Mouse (Mus musculus) MEL (cell line): Measurements from ENCODE around the gene Kif6. TPM values are rescaled to one million over a fixed set of nuclear protein-coding genes. Genes with fewer than 3 reads are reported as not detected.

Experiments used
- DNase-seq: peaks from one replicate; pipeline ENCODE4 v3.0.0; 2011; ENCODE audit warnings: low read depth, low spot score
- H3K27ac ChIP-seq: 2 replicates; pipeline ENCODE4 v1.5.1; 2012; ENCODE audit warnings: low read depth, mild to moderate bottlenecking, control low read depth, low read length, moderate library complexity; ENCODE audit not compliant: control insufficient read depth
- H3K27me3 ChIP-seq, 2 experiments: fragments of 150-350 bp in 1 of 2; sonication (generic) in 1 of 2; 2 replicates each; pipeline ENCODE4 v1.6.1; 2012; ENCODE audit warnings: low read length in 2 of 2, mild to moderate bottlenecking in 2 of 2, improper control_type of control experiment in 1 of 2, moderate library complexity in 1 of 2; ENCODE audit not compliant: insufficient read depth in 2 of 2, control insufficient read depth in 1 of 2
- H3K36me3 ChIP-seq, 2 experiments: 2 replicates each; pipeline ENCODE4 v1.6.1; 2012 to 2014; ENCODE audit warnings: low read length in 2 of 2, improper control_type of control experiment in 1 of 2, inconsistent platforms in 1 of 2, mild to moderate bottlenecking in 1 of 2; ENCODE audit not compliant: insufficient read depth in 2 of 2, control insufficient read depth in 1 of 2
- H3K4me1 ChIP-seq, 2 experiments: fragments of 150-350 bp in 1 of 2; sonication (generic) in 1 of 2; 2 replicates each; pipeline ENCODE4 v1.6.1; 2012; ENCODE audit warnings: low read length in 2 of 2, improper control_type of control experiment in 1 of 2, mild to moderate bottlenecking in 1 of 2; ENCODE audit not compliant: insufficient read depth in 2 of 2, control insufficient read depth in 1 of 2
- H3K4me3 ChIP-seq, 2 experiments: fragments of 150-350 bp in 1 of 2; sonication (generic) in 1 of 2; 2 replicates each; pipeline ENCODE4 v1.5.1; 2012; ENCODE audit warnings: low read depth in 2 of 2, low read length in 2 of 2, mild to moderate bottlenecking in 2 of 2, moderate library complexity in 2 of 2, control low read depth in 1 of 2, improper control_type of control experiment in 1 of 2; ENCODE audit not compliant: control insufficient read depth in 1 of 2, insufficient read depth in 1 of 2
- H3K79me2 ChIP-seq: 2 replicates; pipeline ENCODE4 v1.6.1; 2012; ENCODE audit warnings: mild to moderate bottlenecking, low read length, moderate library complexity; ENCODE audit not compliant: control insufficient read depth, poor library complexity, insufficient read depth
- H3K9ac ChIP-seq: 2 replicates; pipeline ENCODE4 v1.6.1; 2012; ENCODE audit warnings: low read depth, mild to moderate bottlenecking, control low read depth, low read length, moderate library complexity; ENCODE audit not compliant: control insufficient read depth, poor library complexity, severe bottlenecking
- H3K9me3 ChIP-seq: fragments of 150-350 bp; sonication (generic); replicated peaks from 2 replicates; pipeline ENCODE4 v1.6.1; 2012; ENCODE audit warnings: mild to moderate bottlenecking, low read length, improper control_type of control experiment, moderate library complexity; ENCODE audit not compliant: insufficient read depth
- BHLHE40 ChIP-seq: IDR thresholded peaks from 2 replicates; pipeline ENCODE4 v1.6.1; 2012; ENCODE audit warnings: low read depth, mild to moderate bottlenecking, inconsistent platforms, low read length, improper control_type of control experiment, borderline replicate concordance
- CHD1 ChIP-seq: IDR thresholded peaks from 2 replicates; pipeline ENCODE4 v1.6.1; 2012; ENCODE audit warnings: low read depth, mild to moderate bottlenecking, inconsistent platforms, low read length, improper control_type of control experiment
- CTCF ChIP-seq, 3 experiments: IDR thresholded peaks in 2 of 3; conservative IDR thresholded peaks in 1 of 3; 2 replicates each; pipeline ENCODE4 v1.5.1; 2011 to 2012; ENCODE audit warnings: low read length in 3 of 3, low read depth in 2 of 3, mild to moderate bottlenecking in 2 of 3, improper control_type of control experiment in 1 of 3, inconsistent platforms in 1 of 3, mixed read lengths in 1 of 3, moderate library complexity in 1 of 3; ENCODE audit not compliant: control insufficient read depth in 1 of 3, insufficient read depth in 1 of 3, poor library complexity in 1 of 3, severe bottlenecking in 1 of 3
- E2F4 ChIP-seq: IDR thresholded peaks from 2 replicates; pipeline ENCODE4 v1.6.1; 2011; ENCODE audit warnings: low read depth, low read length, improper control_type of control experiment, borderline replicate concordance
- ELF1 ChIP-seq: IDR thresholded peaks from 2 replicates; pipeline ENCODE4 v1.6.1; 2014; ENCODE audit warnings: low read depth, mild to moderate bottlenecking, inconsistent platforms, low read length, improper control_type of control experiment, moderate library complexity
- EP300 ChIP-seq, 2 experiments: IDR thresholded peaks; 2 replicates each; pipeline ENCODE4 v1.6.1; 2011; ENCODE audit warnings: improper control_type of control experiment in 2 of 2, low read length in 2 of 2, low read depth in 1 of 2, mild to moderate bottlenecking in 1 of 2
- ETS1 ChIP-seq: IDR thresholded peaks from 2 replicates; pipeline ENCODE4 v1.6.1; 2012; ENCODE audit warnings: low read depth, mild to moderate bottlenecking, inconsistent platforms, low read length, improper control_type of control experiment, moderate library complexity
- HCFC1 ChIP-seq: IDR thresholded peaks from 2 replicates; pipeline ENCODE4 v1.6.1; 2012; ENCODE audit warnings: low read depth, mild to moderate bottlenecking, inconsistent platforms, low read length, improper control_type of control experiment, moderate library complexity
- JUND ChIP-seq: IDR thresholded peaks from 2 replicates; pipeline ENCODE4 v1.6.1; 2011; ENCODE audit warnings: low read depth, mild to moderate bottlenecking, improper control_type of control experiment, low read length
- KAT2A ChIP-seq: conservative IDR thresholded peaks from 2 replicates; pipeline ENCODE4 v1.6.1; 2012; ENCODE audit warnings: low read depth, low read length, improper control_type of control experiment, inconsistent platforms
- MAZ ChIP-seq: IDR thresholded peaks from 2 replicates; pipeline ENCODE4 v1.6.1; 2012; ENCODE audit warnings: low read depth, mild to moderate bottlenecking, inconsistent platforms, low read length, improper control_type of control experiment
- MYC ChIP-seq: IDR thresholded peaks from 2 replicates; pipeline ENCODE4 v1.6.1; 2011; ENCODE audit warnings: low read depth, mild to moderate bottlenecking, low read length, improper control_type of control experiment, moderate library complexity
- NELFE ChIP-seq: IDR thresholded peaks from 2 replicates; pipeline ENCODE4 v1.6.1; 2011; ENCODE audit warnings: low read depth, low read length, improper control_type of control experiment
- NRF1 ChIP-seq: IDR thresholded peaks from 2 replicates; pipeline ENCODE4 v1.6.1; 2014; ENCODE audit warnings: low read depth, mild to moderate bottlenecking, inconsistent platforms, low read length, improper control_type of control experiment, moderate library complexity; ENCODE audit not compliant: poor library complexity, insufficient read depth, severe bottlenecking
- POLR2A ChIP-seq, 2 experiments: IDR thresholded peaks; 2 replicates each; pipeline ENCODE4 v1.6.1; 2011 to 2012; ENCODE audit warnings: low read length in 2 of 2, mild to moderate bottlenecking in 2 of 2, control low read depth in 1 of 2, improper control_type of control experiment in 1 of 2, low read depth in 1 of 2, moderate library complexity in 1 of 2; ENCODE audit not compliant: control insufficient read depth in 1 of 2, insufficient read depth in 1 of 2, poor library complexity in 1 of 2
- POLR2AphosphoS2 ChIP-seq: IDR thresholded peaks from 2 replicates; pipeline ENCODE4 v1.6.1; 2011; ENCODE audit warnings: low read length, improper control_type of control experiment
- RAD21 ChIP-seq: IDR thresholded peaks from 2 replicates; pipeline ENCODE4 v1.6.1; 2011; ENCODE audit warnings: mild to moderate bottlenecking, low read depth, low read length, improper control_type of control experiment
- SMC3 ChIP-seq: IDR thresholded peaks from 2 replicates; pipeline ENCODE4 v1.6.1; 2011; ENCODE audit warnings: low read depth, low read length, improper control_type of control experiment
- UBTF ChIP-seq: IDR thresholded peaks from 2 replicates; pipeline ENCODE4 v1.6.1; 2012; ENCODE audit warnings: low read depth, mild to moderate bottlenecking, inconsistent platforms, low read length, improper control_type of control experiment, moderate library complexity, borderline replicate concordance; ENCODE audit not compliant: insufficient read depth
- USF2 ChIP-seq, 2 experiments: IDR thresholded peaks; 2 replicates each; pipeline ENCODE4 v1.6.1; 2011 to 2012; ENCODE audit warnings: improper control_type of control experiment in 2 of 2, low read length in 2 of 2, borderline replicate concordance in 1 of 2, inconsistent platforms in 1 of 2, low read depth in 1 of 2, mild to moderate bottlenecking in 1 of 2; ENCODE audit not compliant: insufficient read depth in 1 of 2
- ZC3H11A ChIP-seq: IDR thresholded peaks from 2 replicates; pipeline ENCODE4 v1.6.1; 2012; ENCODE audit warnings: low read depth, mild to moderate bottlenecking, inconsistent platforms, low read length, improper control_type of control experiment
- ZKSCAN1 ChIP-seq: IDR thresholded peaks from 2 replicates; pipeline ENCODE4 v1.6.1; 2012; ENCODE audit warnings: low read depth, mild to moderate bottlenecking, inconsistent platforms, low read length, improper control_type of control experiment, moderate library complexity
- ZNF384 ChIP-seq: IDR thresholded peaks from 2 replicates; pipeline ENCODE4 v1.6.1; 2012; ENCODE audit warnings: low read depth, mild to moderate bottlenecking, inconsistent platforms, low read length, improper control_type of control experiment
- polyA plus RNA-seq, 2 experiments: library from polyadenylated mRNA; stranded (reverse) in 1 of 2; unstranded in 1 of 2; fragments of >175 nt in 1 of 2; fragments of >200 nt in 1 of 2; gene quantifications; 2 replicates each; pipeline versions ENCODE4 v1.2.1 to v1.2.4; 2012; ENCODE audit warnings: low replicate concordance in 2 of 2, low read depth in 1 of 2; ENCODE audit not compliant: insufficient read length in 2 of 2, insufficient read depth in 1 of 2, missing spikeins in 1 of 2
- total RNA-seq: library from RNA; depleted of rRNA; stranded (reverse); fragments of 300-350 nt; gene quantifications from 2 replicates; pipeline ENCODE4 v1.2.3, GENCODE M21; 2012

The Kif6 gene
- total and polyA plus RNA-seq, 3 experiments = not detected

DNA sequence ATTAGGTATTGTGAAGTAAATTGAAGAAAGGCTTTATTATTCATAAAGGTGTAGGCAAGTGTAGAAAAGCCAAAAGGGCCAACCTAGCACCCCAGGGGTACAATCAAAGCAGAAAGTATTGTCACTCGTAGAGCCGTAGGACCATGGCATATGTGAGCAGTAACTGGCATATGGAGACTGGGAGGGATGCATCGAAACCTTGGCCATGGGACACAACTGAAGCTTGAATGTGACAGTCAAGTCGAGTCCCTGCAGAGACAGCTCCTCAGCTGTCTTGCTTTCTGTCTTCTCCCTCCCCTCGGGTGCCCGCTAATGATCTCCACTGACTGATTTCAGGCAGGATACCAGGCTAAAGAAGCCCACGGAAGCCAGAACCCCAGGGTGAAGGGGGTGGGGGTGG is 266.9 kb downstream of the Kif6 start (continued):
- no peak for TF ChIP-seq POLR2AphosphoS2
- TF ChIP-seq ELF1 = no peak

DNA sequence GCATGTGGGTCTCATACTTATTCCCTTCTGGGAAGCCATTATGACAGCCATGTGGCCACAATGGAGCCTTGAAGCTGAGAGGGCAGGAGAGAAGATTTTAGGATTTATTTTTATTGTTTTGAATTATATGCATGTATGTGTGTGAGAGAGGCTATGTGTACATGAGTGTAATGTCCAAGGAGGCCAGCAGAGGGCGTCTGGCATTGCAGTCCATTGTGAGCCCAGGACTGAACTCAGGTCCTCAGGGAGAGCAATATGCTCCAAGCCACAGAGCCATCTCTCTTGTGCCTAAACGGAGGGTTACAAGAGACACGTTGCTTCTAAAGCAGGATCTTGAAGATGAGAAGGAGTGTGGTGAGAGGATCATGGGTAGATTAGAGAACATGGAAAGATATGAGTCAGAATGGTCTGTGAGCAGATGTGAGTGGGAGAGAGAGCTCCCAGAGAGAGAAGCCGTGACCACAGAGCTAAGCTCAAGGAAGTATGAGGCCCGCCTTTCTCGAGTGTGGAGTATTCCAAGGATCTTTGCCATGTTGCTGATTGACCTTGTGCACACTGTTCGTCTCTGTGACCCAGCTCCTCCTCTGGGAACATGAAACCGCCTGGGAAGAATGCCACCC is 268.3 kb downstream of the Kif6 start:
- H3K27me3 ChIP-seq = no peaks in the 10 kb centered on the region
- no peaks in the 10 kb centered on the region for H3K36me3 ChIP-seq
- H3K4me1 ChIP-seq = no peaks in the 10 kb centered on the region
- no peak for TF ChIP-seq CHD1
- peak; percentile 18 to 36 (median 29); a peak in 5 of 6 replicates for TF ChIP-seq CTCF (IDR thresholded peaks at IDR 0.05 in 2 of 3, conservative IDR thresholded peaks at IDR 0.05 in 1 of 3; ENCODE audit: control insufficient read depth in 1 of 3, insufficient read depth in 1 of 3, low read depth in 2 of 3, low read length in 3 of 3, poor library complexity in 1 of 3, severe bottlenecking in 1 of 3)
- no peak overlapping the region for H3K9ac ChIP-seq
- H3K4me3 ChIP-seq = no peak overlapping the region
- H3K9me3 ChIP-seq = no peaks in the 10 kb centered on the region
- peak; percentile 14 for DNase-seq
- H3K27ac ChIP-seq = no peak overlapping the region
- no peaks in the 10 kb centered on the region for H3K79me2 ChIP-seq

DNA sequence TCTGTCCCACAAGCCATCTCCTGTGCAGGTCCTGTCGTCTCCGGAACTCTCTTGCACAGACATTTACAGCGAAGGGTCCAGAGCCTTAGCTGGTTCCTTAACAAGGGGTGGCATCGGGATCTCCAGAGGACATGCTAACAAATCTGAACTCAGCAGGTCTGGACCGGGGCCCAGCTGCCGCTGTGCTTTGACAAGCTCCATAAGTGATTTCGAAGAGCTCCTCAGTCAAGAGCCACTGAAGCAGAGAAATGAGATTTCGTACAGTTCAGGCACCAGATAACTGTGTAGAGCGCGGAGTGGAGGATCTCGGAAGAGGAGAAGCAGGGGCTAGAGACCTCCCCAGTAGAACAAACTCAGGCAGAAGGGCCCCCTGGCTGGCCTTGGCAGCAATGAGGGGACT is 270.1 kb downstream of the Kif6 start:
- Histone ChIP-seq H3K36me3 (no peaks in the 10 kb centered on the region), H3K4me3 (no peak overlapping the region), H3K27me3 (no peaks in the 10 kb centered on the region), H3K27ac (no peak overlapping the region), H3K9me3 (no peaks in the 10 kb centered on the region), H3K9ac (no peak overlapping the region), H3K79me2 (no peaks in the 10 kb centered on the region), H3K4me1 (no peaks in the 10 kb centered on the region)
- DNase-seq = no peak
- TF ChIP-seq MAZ (no peak), BHLHE40 (no peak), ZKSCAN1 (no peak), EP300 (IDR thresholded peaks at IDR 0.05; ENCODE audit: low read depth in 1 of 2, low read length in 2 of 2) (no peak), ETS1 (no peak), RAD21 (no peak), ZNF384 (no peak), NRF1 (no peak), UBTF (no peak), JUND (no peak), ELF1 (no peak), E2F4 (no peak), KAT2A (no peak), POLR2A (IDR thresholded peaks at IDR 0.05; ENCODE audit: control insufficient read depth in 1 of 2, insufficient read depth in 1 of 2, low read depth in 1 of 2, low read length in 2 of 2, poor library complexity in 1 of 2) (no peak), HCFC1 (no peak), MYC (no peak), SMC3 (no peak), USF2 (IDR thresholded peaks at IDR 0.05; ENCODE audit: borderline replicate concordance in 1 of 2, insufficient read depth in 1 of 2, low read depth in 1 of 2, low read length in 2 of 2) (no peak), NELFE (no peak), ZC3H11A (no peak)
